Mouse (Mus musculus) thymus, postnatal 36 days (tissue): ENCODE measurements around the gene Robo2.

ENCODE experiments used
- DNase-seq, 2 experiments: peaks; one replicate each; pipeline ENCODE4 v3.0.0; 2022; ENCODE audit warnings: mixed read lengths in 2 of 2

The Robo2 gene

GRCm38 (mm10) chr16:74411481-74412251 lies at the start of gene Robo2:
Gene Robo2, minus strand, starts transcription at chr16:74411825.
- peak in 1 of 2 experiments; percentile 6 for DNase-seq

GRCm38 (mm10) chr16:74458138-74458537 lies 46.5 kb upstream of the Robo2 start:
- no peak for DNase-seq

GRCm38 (mm10) chr16:74457736-74458135 lies 46.1 kb upstream of the Robo2 start:
- DNase-seq, result no peak

GRCm38 (mm10) chr16:74456808-74457470 lies 45.3 kb upstream of the Robo2 start:
- DNase-seq, result no peak

- DNase-seq, result no peak
Measured at GRCm38 (mm10) chr16:74455179-74455578, 43.6 kb upstream of the Robo2 start.

- DNase-seq, result no peak
Measured at GRCm38 (mm10) chr16:74448025-74448424, 36.4 kb upstream of the Robo2 start.

- DNase-seq, result no peak
Measured at GRCm38 (mm10) chr16:74427071-74427470, 15.4 kb upstream of the Robo2 start.

- no peak for DNase-seq
Measured at GRCm38 (mm10) chr16:74420324-74420723, 8.7 kb upstream of the Robo2 start.

- DNase-seq, result no peak
Measured at GRCm38 (mm10) chr16:74412471-74413291, 1.1 kb upstream of the Robo2 start.

- no peak for DNase-seq
Measured at GRCm38 (mm10) chr16:74411021-74411420, 604 bp downstream of the Robo2 start.

GRCm38 (mm10) chr16:74410125-74410524 lies 1.5 kb downstream of the Robo2 start:
- no peak for DNase-seq

GRCm38 (mm10) chr16:74409548-74409947 lies 2.1 kb downstream of the Robo2 start:
- DNase-seq, result no peak

- no peak for DNase-seq
Measured at GRCm38 (mm10) chr16:74408566-74408965, 3.1 kb downstream of the Robo2 start.

- no peak for DNase-seq
Measured at GRCm38 (mm10) chr16:74397291-74397690, 14.3 kb downstream of the Robo2 start.

GRCm38 (mm10) chr16:74395678-74396077 lies 15.9 kb downstream of the Robo2 start:
- DNase-seq, result no peak

- DNase-seq, result no peak
Measured at GRCm38 (mm10) chr16:74379458-74379857, 32.2 kb downstream of the Robo2 start.

GRCm38 (mm10) chr16:74375342-74375940 lies 36.2 kb downstream of the Robo2 start:
- DNase-seq, result no peak

- no peak for DNase-seq
Measured at GRCm38 (mm10) chr16:74374540-74374939, 37.1 kb downstream of the Robo2 start.

- no peak for DNase-seq
Measured at GRCm38 (mm10) chr16:74373407-74373806, 38.2 kb downstream of the Robo2 start.

GRCm38 (mm10) chr16:74372876-74373275 lies 38.7 kb downstream of the Robo2 start:
- no peak for DNase-seq

- no peak for DNase-seq
Measured at GRCm38 (mm10) chr16:74348437-74348836, 63.2 kb downstream of the Robo2 start.

GRCm38 (mm10) chr16:74338969-74339630 lies 72.5 kb downstream of the Robo2 start:
- DNase-seq, result no peak
